Mouse (Mus musculus): ENCODE measurements around the gene Fbrsl1. TPM values are rescaled to one million over a fixed set of nuclear protein-coding genes. Genes with fewer than 3 reads are reported as not detected.

The Fbrsl1 gene
- total RNA-seq, 2 experiments from 2014 or later = 12.6 to 13.6 TPM

GRCm38 (mm10) chr5:110379086-110379485, 69.2 kb downstream of the Fbrsl1 start:
- no peak for ATAC-seq (replicated peaks; ENCODE audit: low FRiP score, poor library complexity, severe bottlenecking)

GRCm38 (mm10) chr5:110378181-110378583, 70.1 kb downstream of the Fbrsl1 start:
- ATAC-seq (replicated peaks; ENCODE audit: low FRiP score, poor library complexity, severe bottlenecking) = no peak

GRCm38 (mm10) chr5:110376802-110377433, 71.4 kb downstream of the Fbrsl1 start:
- no peak for ATAC-seq (replicated peaks; ENCODE audit: low FRiP score, poor library complexity, severe bottlenecking)

GRCm38 (mm10) chr5:110363822-110364545, 84.3 kb downstream of the Fbrsl1 start:
- no peak for ATAC-seq (replicated peaks; ENCODE audit: low FRiP score, poor library complexity, severe bottlenecking)

GRCm38 (mm10) chr5:110363179-110363821, 85.0 kb downstream of the Fbrsl1 start:
- 0 out of 2 replicates have a peak, but pooled peaks have one; percentile 21 for ATAC-seq (replicated peaks; ENCODE audit: low FRiP score, poor library complexity, severe bottlenecking)

GRCm38 (mm10) chr5:110362813-110363178, 85.5 kb downstream of the Fbrsl1 start:
- ATAC-seq (replicated peaks; ENCODE audit: low FRiP score, poor library complexity, severe bottlenecking) = no peak

- no peak for ATAC-seq (replicated peaks; ENCODE audit: low FRiP score, poor library complexity, severe bottlenecking)
Observed at GRCm38 (mm10) chr5:110361465-110361864, 86.8 kb downstream of the Fbrsl1 start.

- peak; percentile 70; the same call in 1 of the 2 replicates for ATAC-seq (replicated peaks; ENCODE audit: low FRiP score, poor library complexity, severe bottlenecking)
Observed at GRCm38 (mm10) chr5:110357531-110358179, 90.6 kb downstream of the Fbrsl1 start.

- no peak for ATAC-seq (replicated peaks; ENCODE audit: low FRiP score, poor library complexity, severe bottlenecking)
Observed at GRCm38 (mm10) chr5:110354716-110355115, 93.6 kb downstream of the Fbrsl1 start.

- no peak for ATAC-seq (replicated peaks; ENCODE audit: low FRiP score, poor library complexity, severe bottlenecking)
Observed at GRCm38 (mm10) chr5:110347006-110347405, 101.3 kb downstream of the Fbrsl1 start.

GRCm38 (mm10) chr5:110345553-110345952, 102.8 kb downstream of the Fbrsl1 start:
- no peak for ATAC-seq (replicated peaks; ENCODE audit: low FRiP score, poor library complexity, severe bottlenecking)

- ATAC-seq (replicated peaks; ENCODE audit: low FRiP score, poor library complexity, severe bottlenecking) = no peak
Observed at GRCm38 (mm10) chr5:110344524-110344923, 103.8 kb downstream of the Fbrsl1 start, which contains the start of gene Lrcol1. TSS of gene Lrcol1 (plus strand) at chr5:110344730.

GRCm38 (mm10) chr5:110342648-110343284, 105.5 kb downstream of the Fbrsl1 start, which contains the start of gene P2rx2:
TSS of gene P2rx2 (minus strand) at chr5:110343212.
- ATAC-seq (replicated peaks; ENCODE audit: low FRiP score, poor library complexity, severe bottlenecking) = no peak

- ATAC-seq (replicated peaks; ENCODE audit: low FRiP score, poor library complexity, severe bottlenecking) = no peak
Observed at GRCm38 (mm10) chr5:110338792-110339191, 109.5 kb downstream of the Fbrsl1 start.

GRCm38 (mm10) chr5:110330508-110330907, 117.8 kb downstream of the Fbrsl1 start:
- no peak for ATAC-seq (replicated peaks; ENCODE audit: low FRiP score, poor library complexity, severe bottlenecking)

- ATAC-seq (replicated peaks; ENCODE audit: low FRiP score, poor library complexity, severe bottlenecking) = no peak
Observed at GRCm38 (mm10) chr5:110313127-110313526, 135.2 kb downstream of the Fbrsl1 start.
